Mouse (Mus musculus) lung, postnatal 0 days (tissue): ENCODE results near the gene Coq8b. TPM values are rescaled to one million over a fixed set of nuclear protein-coding genes. Genes with fewer than 3 reads are reported as not detected.

Experiments used
- ATAC-seq: fragments of 200-750 bp; cut with Nextera tagmentation; 2 replicates; pipeline ENCODE4 v1.8.0; 2017; ENCODE audit warnings: moderate library complexity
- DNase-seq: peaks from one replicate; pipeline ENCODE4 v3.0.0-alpha.2; 2016; ENCODE audit warnings: low spot score
- H3K27ac ChIP-seq: fragments of 300-500 bp; sonication (generic); 2 replicates; pipeline ENCODE4 v1.5.1; 2014; ENCODE audit warnings: antibody characterized with exemption, mild to moderate bottlenecking, low read length, mixed read lengths
- H3K27me3 ChIP-seq: fragments of 300-500 bp; sonication (generic); replicated peaks from 2 replicates; pipeline ENCODE4 v1.6.1; 2014; ENCODE audit warnings: low read length, mixed read lengths; ENCODE audit not compliant: insufficient read depth
- H3K36me3 ChIP-seq: fragments of 300-500 bp; sonication (generic); 2 replicates; pipeline ENCODE4 v1.6.1; 2014; ENCODE audit warnings: low read length, mixed read lengths; ENCODE audit not compliant: insufficient read depth
- H3K4me1 ChIP-seq: fragments of 300-500 bp; sonication (generic); 2 replicates; pipeline ENCODE4 v1.6.1; 2014; ENCODE audit warnings: antibody characterized with exemption, low read depth, low read length, mixed read lengths; ENCODE audit not compliant: insufficient read depth
- H3K4me2 ChIP-seq: fragments of 300-500 bp; sonication (generic); replicated peaks from 2 replicates; pipeline ENCODE4 v1.6.1; 2014; ENCODE audit warnings: low read depth, mild to moderate bottlenecking, low read length, moderate library complexity, mixed read lengths
- H3K4me3 ChIP-seq: fragments of 300-500 bp; sonication (generic); 2 replicates; pipeline ENCODE4 v1.5.1; 2014; ENCODE audit warnings: low read depth, low read length
- H3K9ac ChIP-seq: fragments of 300-500 bp; sonication (generic); replicated peaks from 2 replicates; pipeline ENCODE4 v1.6.1; 2014; ENCODE audit warnings: low read depth, mild to moderate bottlenecking
- H3K9me3 ChIP-seq: fragments of 300-500 bp; sonication (generic); 2 replicates; pipeline ENCODE4 v1.6.1; 2016; ENCODE audit warnings: low read length, mixed read lengths
- CTCF ChIP-seq: IDR thresholded peaks from 2 replicates; pipeline ENCODE4 v1.5.1; 2016; ENCODE audit warnings: antibody characterized with exemption, mild to moderate bottlenecking
- EP300 ChIP-seq: IDR thresholded peaks from 2 replicates; pipeline ENCODE4 v1.6.1; 2016; ENCODE audit warnings: antibody characterized with exemption, mild to moderate bottlenecking, control low read depth
- WGBS: fragments of 180-500 bp; shearing (Covaris S2); extraction: QIAGEN DNeasy Blood & Tissue Kit; methylation state at CpG from one replicate; pipeline ENCODE4 v1.1.7; 2014; 5-methylcytosine and 5-hydroxymethylcytosine counted together
- polyA plus RNA-seq: library from polyadenylated mRNA; unstranded; fragments of >200 nt; fragmentation: Nextera tagmentation; extraction: Ambion mirVana; gene quantifications from 2 replicates; pipeline ENCODE4 v1.2.1, GENCODE M21; 2015

Gene Coq8b
- polyA plus RNA-seq, 1 experiment from 2014 or later = 21.3 TPM

GRCm38 (mm10) chr7:27227276-27227675 is 5.5 kb upstream of the Coq8b start:
- TF ChIP-seq EP300 = no peak
- TF ChIP-seq CTCF = no peak
- no peaks in the 10 kb centered on the region for H3K36me3 ChIP-seq
- peak overlapping the region; percentile 92; the same call in 1 of the 2 replicates for H3K27ac ChIP-seq
- ATAC-seq (no peak), DNase-seq (no peak)
- H3K4me2 ChIP-seq = peak overlapping the region; percentile 82
- WGBS = 21% methylated on average over 9 of the region's 9 CpGs
- H3K4me1 ChIP-seq = peaks cover 30% of the 10 kb centered on the region
- H3K9me3 ChIP-seq = no peaks in the 10 kb centered on the region
- peak overlapping the region; percentile 72 for H3K4me3 ChIP-seq
- no peaks in the 10 kb centered on the region for H3K27me3 ChIP-seq
- H3K9ac ChIP-seq = peak overlapping the region; percentile 85

GRCm38 (mm10) chr7:27227676-27228075 is 5.1 kb upstream of the Coq8b start:
- Histone ChIP-seq H3K27me3 (no peaks in the 10 kb centered on the region), H3K4me3 (peak overlapping the region; percentile 72), H3K9me3 (no peaks in the 10 kb centered on the region), H3K9ac (peak overlapping the region; percentile 85), H3K27ac (peak overlapping the region; percentile 92), H3K4me2 (peak overlapping the region; percentile 82), H3K4me1 (peaks cover 30% of the 10 kb centered on the region), H3K36me3 (no peaks in the 10 kb centered on the region)
- ATAC-seq (no peak), DNase-seq (peak; percentile 23)
- TF ChIP-seq EP300 (no peak), CTCF (no peak)
- WGBS = 3% methylated on average over 10 of the region's 10 CpGs

GRCm38 (mm10) chr7:27228281-27228821 is 4.5 kb upstream of the Coq8b start, which contains the start of gene Itpkc:
TSS of gene Itpkc (minus strand) at chr7:27228661.
- H3K36me3 ChIP-seq = no peaks in the 10 kb centered on the region
- H3K9ac ChIP-seq = peak within 1 kb of the TSS; percentile 85
- WGBS = 3% methylated on average over 48 of the region's 49 CpGs
- no peaks in the 10 kb centered on the region for H3K9me3 ChIP-seq
- ATAC-seq (peak; percentile 83), DNase-seq (peak; percentile 98)
- H3K4me2 ChIP-seq = peak within 1 kb of the TSS; percentile 82
- H3K27me3 ChIP-seq = no peaks in the 10 kb centered on the region
- H3K4me3 ChIP-seq = peak within 1 kb of the TSS; percentile 72
- peaks cover 30% of the 10 kb centered on the region for H3K4me1 ChIP-seq
- TF ChIP-seq CTCF (peak; percentile 20), EP300 (peak; percentile 51; the same call in 1 of the 2 replicates)
- H3K27ac ChIP-seq = peak within 1 kb of the TSS; percentile 92

- H3K4me1 ChIP-seq = peaks cover 33% of the 10 kb centered on the region
These were observed 4.0 kb upstream of the Coq8b start for GRCm38 (mm10) chr7:27228865-27229264.

GRCm38 (mm10) chr7:27230781-27231180 is 2.0 kb upstream of the Coq8b start:
- TF ChIP-seq EP300 (no peak), CTCF (peak; percentile 36; the same call in 1 of the 2 replicates)
- no peaks in the 10 kb centered on the region for H3K36me3 ChIP-seq
- H3K4me1 ChIP-seq = peaks cover 21% of the 10 kb centered on the region
- ATAC-seq (no peak), DNase-seq (no peak)
- no peak overlapping the region for H3K4me3 ChIP-seq
- WGBS = 71% methylated on average over 4 of the region's 4 CpGs
- no peak overlapping the region for H3K27ac ChIP-seq
- H3K4me2 ChIP-seq = no peak overlapping the region
- H3K27me3 ChIP-seq = no peaks in the 10 kb centered on the region
- H3K9ac ChIP-seq = no peak overlapping the region
- no peaks in the 10 kb centered on the region for H3K9me3 ChIP-seq

More at GRCm38 (mm10) chr7:27228865-27229264, 4.0 kb upstream of the Coq8b start:
- 15% methylated on average over 6 of the region's 6 CpGs for WGBS
- Histone ChIP-seq H3K27ac (peak overlapping the region; percentile 92), H3K4me2 (peak overlapping the region; percentile 82), H3K9me3 (no peaks in the 10 kb centered on the region), H3K36me3 (no peaks in the 10 kb centered on the region), H3K9ac (peak overlapping the region; percentile 85), H3K4me3 (peak overlapping the region; percentile 72), H3K27me3 (no peaks in the 10 kb centered on the region)
- DNase-seq (no peak), ATAC-seq (peak; percentile 0; the same call in 1 of the 2 replicates)
- TF ChIP-seq CTCF (no peak), EP300 (no peak)

GRCm38 (mm10) chr7:27231693-27232331 is 1.0 kb upstream of the Coq8b start:
- 46% methylated on average over 7 of the region's 7 CpGs for WGBS
- H3K36me3 ChIP-seq = no peaks in the 10 kb centered on the region
- H3K4me3 ChIP-seq = no peak overlapping the region
- H3K4me1 ChIP-seq = peaks cover 14% of the 10 kb centered on the region; the same call in 1 of the 2 replicates
- no peaks in the 10 kb centered on the region for H3K9me3 ChIP-seq
- peak; percentile 91 for DNase-seq
- H3K27me3 ChIP-seq = no peaks in the 10 kb centered on the region
- TF ChIP-seq CTCF (no peak), EP300 (peak; percentile 95)
- ATAC-seq = peak; percentile 16
- no peak overlapping the region for H3K9ac ChIP-seq
- H3K4me2 ChIP-seq = no peak overlapping the region
- peak overlapping the region; percentile 63 for H3K27ac ChIP-seq
